Mouse (Mus musculus): ENCODE results near the gene Stoml3.

Gene Stoml3

DNA sequence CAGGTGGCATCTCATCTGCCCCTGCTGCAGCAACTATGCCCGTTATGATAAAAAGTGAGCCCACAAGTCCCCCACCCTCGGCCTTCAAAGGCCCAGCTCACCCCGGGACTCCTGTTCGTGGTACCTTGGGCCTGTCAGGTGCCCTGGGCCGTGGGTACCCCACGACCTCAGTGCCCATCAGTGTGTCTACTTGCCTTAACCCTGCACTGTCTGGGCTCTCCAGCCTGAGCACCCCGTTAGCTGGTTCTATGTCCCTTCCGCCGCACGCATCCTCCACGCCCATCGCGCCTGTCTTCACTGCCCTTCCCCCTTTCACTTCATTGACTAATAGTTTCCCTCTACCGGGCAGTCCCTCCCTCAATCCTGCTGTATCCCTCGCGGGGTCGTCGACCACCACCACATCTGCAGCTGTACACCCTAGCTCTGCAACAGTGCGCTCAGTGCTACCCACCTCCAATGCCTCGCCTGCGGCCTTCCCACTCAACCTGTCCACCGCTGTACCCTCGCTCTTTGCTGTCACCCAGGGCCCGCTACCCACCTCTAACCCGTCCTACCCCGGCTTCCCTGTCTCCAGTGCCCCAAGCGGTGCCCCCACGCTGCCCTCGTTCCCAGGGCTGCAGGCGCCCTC is 9.9 kb upstream of the Stoml3 start:
- no peak for DNase-seq (ENCODE audit: low spot score)

DNA sequence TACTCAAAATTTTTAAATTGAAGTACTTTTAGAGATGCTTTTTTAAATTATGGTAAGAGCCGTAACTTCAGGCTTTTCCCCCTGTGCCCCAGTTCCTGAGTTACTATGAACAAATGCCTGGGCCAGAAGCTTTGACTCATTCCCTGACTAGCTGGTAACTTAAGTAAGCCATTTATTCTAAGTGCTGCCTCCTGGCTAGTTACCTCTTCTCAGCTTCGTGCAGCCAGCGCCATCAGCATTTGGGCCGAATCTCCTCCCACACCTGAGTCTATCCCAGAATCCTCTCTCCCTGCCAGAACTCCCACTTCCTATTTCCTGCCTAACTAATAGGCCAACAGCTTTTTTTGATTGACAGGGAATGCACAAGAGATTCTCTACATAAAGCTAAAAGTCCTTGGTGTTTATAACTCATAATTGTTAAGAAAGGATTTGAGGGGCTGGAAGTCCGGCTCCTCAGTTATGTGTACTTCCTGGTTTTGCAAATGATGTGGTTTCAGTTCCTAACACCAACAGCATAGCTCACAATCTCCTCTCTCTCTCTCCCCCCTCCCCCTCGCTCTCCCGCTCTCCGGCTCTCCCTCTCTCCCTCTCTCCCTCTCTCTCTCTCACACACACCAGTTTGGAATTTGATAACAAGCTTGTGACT is 4.9 kb upstream of the Stoml3 start:
- no peak for DNase-seq (ENCODE audit: low spot score)

DNA sequence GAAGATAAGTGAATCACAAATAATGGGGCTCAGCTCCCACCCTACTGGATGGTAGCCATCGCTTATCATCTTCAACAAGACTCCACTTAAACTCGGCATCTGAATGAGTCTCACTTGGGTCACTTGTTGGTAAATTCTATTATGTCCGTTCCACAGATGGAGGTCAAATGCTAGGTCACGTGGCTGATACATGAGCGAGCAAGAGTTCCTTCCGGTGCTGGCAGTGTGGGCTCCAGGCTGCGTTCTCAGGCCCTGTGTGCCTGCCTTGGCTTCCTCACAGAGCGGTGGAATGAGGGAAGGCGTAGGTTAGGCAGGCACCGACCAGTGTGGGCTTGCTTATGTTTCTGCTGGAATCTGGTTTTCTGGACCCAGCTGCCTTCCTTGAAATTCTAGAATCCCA is 1.9 kb upstream of the Stoml3 start:
- no peak for DNase-seq (ENCODE audit: low spot score)

DNA sequence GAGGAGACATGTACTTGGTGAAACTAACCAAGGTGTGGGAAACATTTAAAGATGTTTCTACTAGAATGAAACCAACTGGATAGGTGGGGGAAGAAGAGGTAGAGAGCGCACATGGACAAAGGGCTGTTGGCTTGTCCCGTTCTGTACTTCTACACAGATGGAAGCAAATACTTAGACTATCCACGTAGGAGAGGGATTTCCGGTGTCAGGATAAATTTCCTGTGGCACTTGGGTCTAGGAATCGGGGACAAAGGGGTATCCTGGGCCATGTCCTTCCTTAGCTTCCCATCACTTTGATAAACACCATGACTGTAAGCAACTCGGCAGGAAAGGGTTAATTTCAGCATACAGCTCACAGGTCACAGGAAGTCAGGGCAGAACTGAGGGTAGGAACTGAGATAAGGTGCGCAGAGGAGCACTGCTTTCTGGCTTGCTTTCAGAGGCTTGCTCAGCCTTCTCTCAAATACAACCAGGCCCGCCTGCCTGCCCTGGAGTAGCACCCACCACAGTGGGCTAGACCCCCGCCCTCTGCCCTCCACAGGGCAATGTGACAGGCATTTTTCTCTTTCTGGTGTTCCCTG is 1.4 kb upstream of the Stoml3 start:
- DNase-seq (ENCODE audit: low spot score): no peak

DNA sequence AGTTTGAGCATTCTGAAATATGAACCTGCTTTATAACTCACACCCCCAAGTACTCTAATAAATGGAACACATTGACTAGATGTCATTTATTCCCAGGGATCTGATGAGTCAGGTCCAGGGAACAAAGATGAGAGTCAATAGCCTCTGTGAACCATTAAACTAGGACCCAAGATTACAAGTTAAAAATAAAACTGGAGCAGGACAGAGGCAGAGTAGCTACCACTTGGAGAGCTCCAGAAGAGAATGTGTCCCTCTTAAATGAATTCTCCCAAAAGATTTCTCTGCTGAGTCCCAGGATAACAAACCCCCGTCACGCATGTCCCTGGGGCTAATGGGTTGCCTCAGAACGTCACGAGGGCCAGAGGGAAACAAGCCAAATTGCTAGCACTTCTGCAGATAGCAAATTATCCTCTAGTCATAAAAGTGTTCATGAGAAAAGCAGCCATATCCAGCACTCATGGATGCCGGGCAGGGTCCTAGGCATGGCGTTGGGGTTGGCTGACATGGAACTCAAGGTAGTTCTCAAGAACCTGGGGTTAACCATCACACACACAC is 10.0 kb downstream of the Stoml3 start:
- no peak for DNase-seq (ENCODE audit: low spot score)

DNA sequence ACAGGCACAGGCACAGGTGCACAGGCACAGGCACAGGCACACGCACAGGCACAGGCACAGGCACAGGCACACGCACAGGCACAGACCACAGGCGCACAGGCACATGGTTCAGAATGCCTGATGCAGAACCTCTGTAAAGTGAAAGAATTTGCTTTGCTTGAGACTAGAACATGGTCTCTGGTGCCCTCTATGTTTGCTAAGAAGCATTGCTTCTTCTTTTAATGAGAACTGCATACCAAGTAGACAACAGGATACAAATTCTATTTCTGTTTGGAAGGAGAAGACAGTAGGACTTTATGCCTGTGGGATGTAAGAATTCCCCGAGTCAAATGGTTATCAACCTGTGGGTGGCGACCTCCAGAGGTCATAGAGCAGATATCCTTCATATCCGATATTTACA is 14.0 kb downstream of the Stoml3 start:
- no peak for DNase-seq (ENCODE audit: low spot score)

DNA sequence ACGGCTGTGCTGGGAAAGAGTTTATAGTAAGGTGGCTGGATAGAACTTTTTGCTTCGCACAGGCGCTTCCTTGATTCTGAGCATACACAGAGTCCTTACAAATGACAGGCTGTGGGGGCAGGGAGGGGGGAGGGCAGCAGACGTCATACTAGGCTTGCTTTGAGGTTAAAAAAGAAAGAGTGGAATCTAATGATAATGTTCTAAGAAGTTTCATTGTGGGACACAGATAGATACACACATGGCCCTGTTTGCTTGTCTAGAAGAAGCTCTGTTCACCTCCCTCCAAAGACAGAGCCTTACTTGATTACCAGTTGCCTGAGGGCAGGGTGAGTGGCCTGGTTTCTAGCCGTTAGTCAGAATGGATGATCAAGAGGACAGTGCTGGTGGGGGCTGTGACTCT is 24.6 kb downstream of the Stoml3 start:
- no peak for DNase-seq (ENCODE audit: low spot score)

DNA sequence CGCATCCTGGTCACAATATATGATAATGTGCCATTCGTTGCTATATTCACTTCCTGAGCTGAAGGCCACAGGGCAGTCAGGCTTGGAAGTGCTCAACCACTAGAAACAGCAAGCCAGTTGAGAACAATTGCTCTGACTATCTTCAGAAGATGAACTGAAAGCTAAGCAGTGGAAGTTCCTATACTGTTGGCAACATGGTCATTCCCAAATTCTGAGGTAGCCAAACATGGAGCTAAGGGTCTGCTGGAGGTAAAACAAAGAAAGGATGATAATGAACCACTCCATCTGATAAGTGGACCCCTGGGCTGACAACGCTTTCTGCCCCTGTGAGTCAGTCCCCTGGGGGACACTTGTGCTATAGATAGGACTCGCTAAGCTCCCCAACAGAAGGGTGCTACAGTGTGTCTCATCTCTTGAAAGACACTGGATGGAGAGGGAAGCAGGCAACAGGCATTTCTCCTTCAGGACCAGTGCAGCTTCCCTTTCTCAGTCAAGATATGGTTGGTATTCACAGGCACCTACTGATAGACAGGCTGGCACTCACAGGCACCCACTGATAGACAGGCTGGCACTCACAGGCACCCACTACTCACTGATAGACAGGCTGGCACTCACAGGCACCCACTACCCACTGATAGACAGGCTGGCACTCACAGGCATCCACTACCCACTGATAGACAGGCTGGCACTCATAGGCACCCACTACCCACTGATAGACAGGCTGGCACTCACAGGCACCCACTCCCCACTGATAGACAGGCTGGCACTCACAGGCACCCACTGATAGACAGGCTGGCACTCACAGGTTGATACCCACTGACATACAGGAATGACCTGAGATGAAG is 26.0 kb downstream of the Stoml3 start:
- no peak for DNase-seq (ENCODE audit: low spot score)

DNA sequence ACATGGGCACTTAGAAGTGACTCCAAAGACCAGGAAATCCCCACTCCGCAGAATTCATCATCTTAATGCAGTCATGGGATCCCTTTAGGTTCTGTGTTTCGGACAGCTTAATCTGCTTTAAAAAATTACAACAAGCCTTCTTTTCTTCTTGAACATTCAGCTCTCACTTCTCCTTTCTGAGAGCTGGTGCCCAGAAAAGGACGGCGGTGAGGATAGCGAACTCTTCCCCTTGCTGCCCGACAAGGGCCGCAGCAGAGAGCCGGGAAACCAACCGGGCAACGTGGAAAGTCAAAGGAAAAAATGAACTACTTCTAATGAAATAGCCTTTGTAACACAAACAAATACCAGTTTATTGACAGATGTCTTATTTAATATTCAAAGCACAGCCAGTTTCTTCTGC is 34.3 kb downstream of the Stoml3 start:
- DNase-seq (ENCODE audit: low spot score): no peak

DNA sequence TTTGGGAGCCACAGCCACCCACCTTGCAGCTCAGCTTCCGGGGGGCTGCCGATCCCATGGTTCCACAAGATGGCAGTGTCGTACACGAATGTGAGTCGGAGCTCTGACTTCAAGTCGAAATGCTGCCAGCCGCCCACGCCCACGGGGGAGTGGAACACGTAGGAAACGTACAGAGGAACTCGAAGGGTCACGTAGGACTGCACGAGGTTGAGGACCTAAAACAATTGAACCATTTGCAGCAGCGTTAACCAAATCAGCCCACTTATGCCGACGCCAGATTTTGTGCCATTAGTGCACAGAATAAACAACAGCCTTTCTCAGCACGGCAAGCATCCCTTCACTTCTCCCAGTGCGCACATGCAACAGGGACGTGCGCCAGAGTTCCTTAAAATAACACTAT is 37.3 kb downstream of the Stoml3 start:
- peak; percentile 64 for DNase-seq (ENCODE audit: low spot score)

DNA sequence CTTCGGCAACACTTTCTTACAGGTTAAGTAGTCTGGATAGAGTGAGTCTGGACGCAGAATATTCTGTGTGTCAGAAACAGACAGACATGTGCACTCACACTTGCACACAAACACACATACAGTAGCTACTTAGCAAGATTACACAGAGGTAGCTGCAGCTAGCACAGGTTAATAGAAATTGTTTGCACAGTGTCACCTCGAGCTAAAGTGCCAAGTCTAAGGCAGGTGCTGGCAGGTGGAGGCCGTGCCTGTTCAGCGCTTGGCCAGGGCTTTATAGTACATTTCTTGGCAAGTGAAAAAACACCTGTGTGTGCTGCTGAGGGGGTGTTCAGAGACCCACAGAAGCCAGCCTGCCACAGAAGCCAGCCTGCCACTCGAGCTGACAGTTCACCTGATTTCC is 41.9 kb downstream of the Stoml3 start:
- DNase-seq (ENCODE audit: low spot score): no peak

DNA sequence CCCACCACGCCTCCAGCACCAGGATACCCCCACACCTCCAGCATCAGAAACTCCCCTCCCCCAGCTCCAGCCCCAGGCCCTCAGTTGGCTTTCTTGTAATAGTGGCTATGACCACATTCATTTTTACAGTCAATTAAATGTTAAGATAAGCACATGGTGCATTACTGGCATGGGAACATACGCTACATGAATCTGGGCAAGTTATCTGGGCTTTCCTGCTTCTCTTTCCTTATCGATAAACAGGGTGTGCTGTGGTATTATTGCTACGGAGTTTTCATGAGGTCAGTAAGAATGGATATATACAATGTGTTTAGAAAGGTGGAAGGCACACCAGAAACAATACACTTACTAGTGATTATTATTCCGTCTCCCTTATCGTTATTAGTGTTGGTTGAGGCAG is 43.6 kb downstream of the Stoml3 start:
- no peak for DNase-seq (ENCODE audit: low spot score)

DNA sequence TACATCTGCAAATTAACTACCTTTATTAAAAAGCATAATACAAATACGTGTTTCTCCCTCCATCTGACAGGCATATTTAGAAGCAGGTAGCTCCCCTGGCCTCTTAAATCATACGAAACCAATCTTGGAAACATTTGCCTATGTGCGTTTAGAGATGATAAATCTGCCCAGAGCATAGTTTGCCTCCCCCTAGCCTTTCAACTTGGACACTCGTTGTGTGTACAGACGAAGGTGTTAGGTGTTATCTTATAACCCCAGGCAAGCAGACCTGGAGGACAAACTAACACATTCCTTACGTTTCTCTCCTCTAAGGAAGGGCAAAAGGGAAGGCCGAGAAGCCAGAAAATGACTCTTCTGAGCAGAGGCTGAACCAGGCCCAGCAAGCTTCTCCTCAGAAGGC is 64.2 kb downstream of the Stoml3 start:
- no peak for DNase-seq (ENCODE audit: low spot score)

DNA sequence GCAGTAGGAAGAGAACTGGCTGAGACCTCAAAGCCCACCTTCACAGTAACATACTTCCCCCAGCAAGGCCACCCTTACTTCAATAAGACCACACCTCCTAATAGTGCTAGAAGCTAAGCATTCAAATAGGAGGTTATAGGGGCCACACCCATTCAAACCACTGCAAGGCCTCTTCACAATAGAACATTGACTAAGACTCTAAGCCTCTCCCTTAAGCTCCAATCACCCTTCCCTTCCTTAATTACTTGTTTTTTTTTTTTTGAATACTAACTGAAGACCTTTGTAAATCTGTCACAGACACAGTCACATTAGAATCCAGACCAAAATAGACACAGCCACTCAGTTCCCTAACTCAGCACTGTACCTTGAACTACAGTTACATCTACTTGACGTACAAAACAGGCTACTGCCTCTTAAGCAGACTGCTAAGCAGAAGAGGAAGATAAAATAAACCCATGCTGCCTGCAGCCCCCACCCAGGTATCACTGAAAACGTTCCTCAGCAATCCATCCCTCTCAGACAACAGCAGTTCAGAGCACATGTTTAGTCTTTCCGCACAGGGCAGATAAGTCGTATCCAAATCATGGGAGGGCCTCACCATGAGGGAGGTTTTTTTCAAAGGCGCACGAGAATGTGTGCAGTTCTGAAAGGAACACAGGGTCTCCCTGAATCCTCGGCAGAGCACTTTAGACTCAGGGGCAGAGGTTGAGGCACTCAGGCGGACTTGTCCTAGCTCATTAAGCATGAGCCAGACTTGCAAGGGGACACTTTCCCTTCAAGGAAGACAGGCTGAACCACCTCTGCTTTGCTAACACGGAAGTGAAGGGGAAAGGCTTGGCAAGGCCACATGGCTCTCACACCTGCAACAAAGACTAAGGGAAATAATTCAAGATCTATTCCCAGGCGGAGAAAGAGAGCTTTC is 66.8 kb downstream of the Stoml3 start:
- no peak for DNase-seq (ENCODE audit: low spot score)

DNA sequence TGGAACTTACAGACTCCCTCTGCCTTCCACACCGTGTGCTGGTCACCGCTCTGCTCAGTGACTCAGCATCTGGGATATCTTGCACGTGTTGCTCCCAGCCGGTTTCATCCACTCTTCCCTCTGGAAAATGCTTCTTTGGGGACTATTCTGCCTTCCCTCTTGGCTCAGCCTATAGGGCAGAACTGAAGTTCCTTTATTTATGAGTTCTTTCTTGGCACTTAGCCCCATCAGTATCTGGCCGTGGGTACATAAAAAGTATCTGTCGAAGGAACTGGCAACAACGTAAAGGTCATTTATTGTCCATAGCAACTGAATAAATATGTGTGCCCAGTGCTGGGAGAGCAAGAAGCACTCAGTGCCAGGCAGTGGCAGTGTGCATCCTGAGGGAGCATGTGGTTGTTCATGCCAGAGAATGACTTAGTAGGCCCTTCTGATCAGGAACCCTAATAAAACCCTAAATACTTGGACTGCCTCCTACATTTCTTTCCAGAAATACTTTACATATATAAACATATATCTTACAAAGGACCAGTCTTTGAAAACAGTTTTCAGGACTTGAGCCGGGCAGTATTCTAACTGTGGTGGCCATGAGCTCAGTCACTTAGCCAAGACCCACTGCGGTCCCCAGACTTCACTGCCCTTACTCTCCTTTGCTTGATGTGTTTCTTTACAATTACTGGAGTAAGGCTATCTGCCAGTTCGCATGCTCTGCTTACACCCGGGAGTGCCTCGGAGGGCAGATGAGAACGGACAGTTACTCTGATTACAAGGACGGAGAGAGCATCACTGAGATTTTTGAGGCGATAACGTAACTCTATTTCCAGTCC is 69.1 kb downstream of the Stoml3 start:
- DNase-seq (ENCODE audit: low spot score): no peak
